Mouse (Mus musculus) cerebellum, postnatal 25 days (tissue): ENCODE results near the gene Zbtb43.

Experiments used
- DNase-seq, 2 experiments: peaks; one replicate each; pipeline ENCODE4 v3.0.0; 2021; ENCODE audit warnings: mixed read lengths in 2 of 2

Gene Zbtb43

DNA sequence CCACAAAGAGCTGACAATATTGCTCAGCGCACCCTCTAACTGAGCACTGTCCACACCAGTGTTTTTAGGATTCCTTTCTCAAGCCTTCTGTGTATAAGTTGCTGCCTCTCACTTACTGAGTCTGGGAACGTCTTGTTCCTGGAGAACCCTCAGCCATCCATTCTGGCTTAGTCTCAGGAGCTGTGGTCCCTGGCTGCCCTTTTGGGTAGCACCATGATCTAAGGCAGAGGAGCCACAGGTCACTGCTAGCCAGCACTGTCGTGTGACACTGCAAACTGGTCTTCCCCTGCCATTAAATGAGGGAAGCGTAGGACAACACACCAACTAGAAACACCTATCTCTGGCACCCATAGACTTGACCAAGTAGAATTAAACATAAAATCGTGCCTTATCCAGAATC, 15.6 kb downstream of the Zbtb43 start:
- no peak for DNase-seq

DNA sequence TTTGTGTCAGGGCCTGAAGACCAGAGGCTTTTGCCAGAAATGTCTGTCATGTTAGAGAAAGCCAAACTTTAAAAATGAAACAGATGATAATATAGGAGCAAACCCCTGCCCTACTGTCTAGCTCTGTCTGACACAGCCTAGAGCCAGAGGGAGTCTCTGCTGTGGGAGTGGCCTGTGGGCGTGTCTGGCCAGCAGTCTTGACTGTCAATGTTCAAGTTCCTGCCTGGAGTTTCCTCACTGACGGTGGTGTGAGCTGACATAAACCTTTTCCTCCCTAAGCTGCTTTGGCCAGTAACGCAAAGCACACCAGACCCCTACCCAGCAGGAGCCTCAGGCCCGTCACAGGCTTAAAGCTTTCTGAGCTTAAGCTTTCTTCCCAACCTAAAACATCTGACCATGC, 16.2 kb downstream of the Zbtb43 start:
- DNase-seq = no peak

DNA sequence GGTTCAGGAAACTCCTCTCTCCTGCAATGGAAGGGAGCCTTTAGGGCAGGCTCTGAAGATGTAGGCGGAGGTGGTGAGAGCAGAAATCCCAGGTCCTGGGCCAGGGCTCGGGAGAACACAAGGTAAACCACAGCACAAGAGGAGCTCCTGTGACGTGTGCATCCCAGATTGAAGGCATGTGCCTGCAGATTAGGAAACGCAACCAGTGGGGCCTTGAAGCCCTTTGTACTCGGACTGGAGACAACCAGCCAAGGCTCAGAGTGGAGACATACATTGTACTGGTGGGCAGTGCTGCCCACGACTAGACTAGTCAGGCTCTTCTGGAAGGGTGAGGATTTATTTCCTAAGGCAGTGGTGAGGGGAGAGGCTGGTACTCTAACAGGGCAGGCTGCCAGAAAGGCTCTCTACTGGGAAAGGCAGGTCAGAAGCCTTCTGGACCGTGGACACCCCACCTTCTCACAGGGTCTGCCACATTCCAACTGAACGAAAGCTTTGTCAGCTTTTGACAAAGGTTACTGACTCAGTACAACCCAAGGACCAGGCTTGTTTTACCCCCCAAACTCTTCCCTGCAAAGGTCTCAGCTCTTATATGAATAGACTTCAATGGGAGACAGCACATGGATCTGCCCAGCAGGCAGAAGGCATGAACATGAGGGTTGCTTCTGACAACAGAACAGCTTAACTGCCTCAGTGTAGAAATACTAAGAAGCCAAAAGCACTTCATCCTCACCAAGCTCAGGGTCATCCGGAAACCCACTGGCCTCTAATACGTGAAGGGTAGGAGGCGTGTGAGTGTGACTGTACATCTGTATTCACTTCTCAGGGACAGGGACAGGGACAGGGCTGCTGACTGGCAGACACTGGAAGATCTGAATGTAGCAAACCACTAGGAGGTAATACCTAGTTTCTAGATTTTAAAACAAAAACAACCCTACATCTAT, 17.1 kb downstream of the Zbtb43 start:
- no peak for DNase-seq

DNA sequence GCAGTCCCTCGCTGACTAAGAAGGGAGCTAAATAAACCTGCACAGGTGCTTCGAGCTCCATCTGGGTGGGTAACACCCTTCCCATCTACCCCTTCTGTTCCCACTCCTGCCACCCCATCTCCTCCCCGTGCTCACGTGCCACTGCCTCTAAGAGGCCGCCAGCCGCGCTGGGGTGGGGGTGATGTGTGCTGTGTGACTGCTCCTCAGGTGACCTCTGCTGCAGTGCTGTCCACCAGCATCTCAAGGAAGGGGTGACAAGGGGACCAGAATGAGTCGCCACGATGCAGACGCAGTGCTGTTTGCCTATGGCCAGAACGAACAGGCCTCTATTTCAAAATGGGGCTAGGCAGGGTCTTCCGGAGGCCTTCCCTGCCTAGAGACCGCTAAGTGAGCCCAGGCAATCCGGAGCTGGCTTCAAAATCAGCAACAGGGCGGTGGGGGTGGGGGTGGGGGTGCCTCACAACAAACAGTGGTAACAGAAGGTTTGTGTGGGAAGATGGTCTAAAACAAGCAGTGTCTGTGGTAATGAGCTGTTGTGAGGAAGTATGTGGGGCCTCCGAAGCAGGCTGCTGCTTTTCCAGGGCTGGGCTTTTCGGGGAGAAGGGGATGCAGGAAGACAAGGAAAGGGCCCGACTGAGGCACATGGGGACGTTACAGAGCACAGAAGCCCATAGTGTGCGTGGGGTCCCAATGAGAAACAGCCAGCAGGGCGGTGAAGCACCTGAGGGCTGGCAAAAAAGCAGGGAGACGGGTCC, 19.1 kb downstream of the Zbtb43 start:
- no peak for DNase-seq

DNA sequence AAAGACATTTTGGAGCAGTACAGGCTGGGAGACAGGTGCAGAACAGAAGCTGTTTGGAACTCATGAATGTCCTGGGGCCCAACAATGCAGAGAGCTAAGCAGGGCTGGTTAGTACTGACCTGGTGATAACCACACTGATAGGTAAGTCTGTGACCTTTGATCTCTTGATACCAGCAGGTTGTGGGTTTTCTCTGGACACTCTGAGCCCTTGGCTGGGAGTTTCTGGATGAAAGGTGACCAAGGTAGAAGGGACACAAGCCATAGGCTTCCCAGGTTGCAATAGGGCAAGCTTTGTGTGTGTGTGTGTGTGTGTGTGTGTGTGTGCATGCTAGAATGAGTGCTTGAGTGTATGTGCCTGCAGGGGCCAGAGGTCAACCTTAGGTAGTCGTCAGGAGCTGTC, 21.6 kb downstream of the Zbtb43 start:
- DNase-seq = no peak

DNA sequence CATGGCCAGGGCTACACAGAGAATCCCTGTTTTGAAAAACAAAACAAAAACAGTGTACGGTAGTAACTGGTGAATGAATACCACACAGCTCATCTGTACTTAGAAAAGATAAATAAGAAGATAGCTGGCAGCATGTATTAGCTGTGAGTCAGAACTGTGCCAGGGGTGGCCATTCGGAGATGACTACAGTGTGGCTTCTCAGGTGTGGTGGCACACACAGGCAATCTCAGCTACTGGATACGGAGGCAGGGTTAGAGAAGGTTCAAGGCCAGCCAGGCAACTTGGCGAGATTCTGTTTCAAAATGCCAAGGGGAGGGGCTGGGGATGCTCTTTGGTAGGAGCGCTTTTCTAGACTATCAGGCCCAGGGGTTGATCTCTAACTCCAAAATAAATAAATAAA, 22.6 kb downstream of the Zbtb43 start:
- no peak for DNase-seq

DNA sequence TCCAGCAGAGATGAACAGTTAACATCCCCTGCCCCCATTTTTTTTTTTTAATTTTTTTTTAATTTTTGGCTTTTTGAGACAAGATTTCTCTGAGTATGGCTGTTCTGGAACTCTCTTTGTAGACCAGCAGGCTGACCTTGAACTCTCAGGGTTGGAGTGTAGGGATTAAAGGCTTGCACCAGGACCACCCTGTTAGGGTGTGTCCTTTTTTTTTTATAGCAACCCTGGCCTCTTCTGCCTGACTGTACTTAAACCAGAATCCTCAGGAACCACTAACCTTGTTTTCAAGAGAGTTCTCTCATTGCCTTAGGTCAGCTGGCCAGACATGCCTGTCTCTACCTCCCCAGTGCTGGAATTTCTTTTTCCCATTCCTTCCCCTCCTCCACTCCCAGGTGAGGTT, 23.5 kb downstream of the Zbtb43 start:
- DNase-seq = no peak

DNA sequence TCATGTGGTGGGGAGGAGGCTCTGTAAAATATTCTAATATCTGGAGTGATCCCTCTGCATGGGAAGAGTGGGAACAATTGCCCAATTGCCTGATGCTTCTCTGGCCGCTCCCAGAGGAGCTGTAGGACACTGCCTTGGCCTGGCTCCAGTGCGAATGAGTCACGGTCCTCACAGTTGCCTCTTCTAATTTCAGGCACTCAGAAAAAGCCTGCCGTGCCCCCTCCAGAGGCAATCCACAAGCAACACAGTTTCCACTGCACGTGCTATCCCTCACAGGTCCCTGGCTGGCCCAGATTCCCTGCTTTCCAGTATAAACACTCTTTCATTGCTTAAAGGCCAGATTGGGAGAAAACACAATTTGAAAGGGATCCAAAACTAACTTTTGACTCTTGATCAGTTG, 24.0 kb downstream of the Zbtb43 start:
- DNase-seq = peak; percentile 86 to 96

DNA sequence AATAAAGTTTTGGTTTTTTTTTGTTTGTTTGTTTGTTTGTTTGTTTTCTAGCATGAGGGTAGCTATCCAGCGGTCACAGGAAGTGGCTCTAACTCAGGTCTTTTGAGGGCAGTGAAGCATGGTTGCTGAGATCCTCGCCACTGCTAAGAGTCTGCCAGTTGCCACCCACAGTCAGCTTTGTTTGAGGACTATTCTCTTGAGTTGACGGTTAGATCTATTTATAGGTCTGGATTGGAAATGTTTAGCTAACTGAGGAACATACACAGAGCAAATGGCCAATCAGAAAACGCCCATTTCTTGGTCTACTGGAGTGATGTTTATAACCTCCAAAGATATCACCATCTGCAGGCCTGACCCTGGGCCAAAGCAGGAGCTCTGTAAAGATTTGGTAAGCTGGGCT, 25.7 kb downstream of the Zbtb43 start:
- DNase-seq = no peak

DNA sequence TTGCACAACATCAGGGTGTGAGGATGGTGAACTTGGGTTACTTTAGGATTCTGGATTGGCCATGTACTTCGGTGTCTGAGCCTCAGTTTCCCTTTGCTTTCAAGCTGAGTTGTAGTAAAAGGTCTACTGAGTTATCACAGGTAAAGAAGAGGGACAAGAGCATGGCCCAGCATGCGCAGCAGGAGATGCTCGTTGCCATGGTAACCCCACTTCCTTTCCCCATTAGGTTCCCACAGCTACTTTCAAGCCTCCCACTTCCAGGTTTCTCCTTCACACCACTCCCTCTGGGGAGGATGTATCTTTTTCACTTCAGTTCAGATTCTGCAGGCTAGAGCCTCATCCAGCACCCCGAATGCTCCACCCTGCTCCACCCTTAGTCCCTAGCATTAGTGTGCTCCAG, 27.5 kb downstream of the Zbtb43 start:
- DNase-seq = no peak

DNA sequence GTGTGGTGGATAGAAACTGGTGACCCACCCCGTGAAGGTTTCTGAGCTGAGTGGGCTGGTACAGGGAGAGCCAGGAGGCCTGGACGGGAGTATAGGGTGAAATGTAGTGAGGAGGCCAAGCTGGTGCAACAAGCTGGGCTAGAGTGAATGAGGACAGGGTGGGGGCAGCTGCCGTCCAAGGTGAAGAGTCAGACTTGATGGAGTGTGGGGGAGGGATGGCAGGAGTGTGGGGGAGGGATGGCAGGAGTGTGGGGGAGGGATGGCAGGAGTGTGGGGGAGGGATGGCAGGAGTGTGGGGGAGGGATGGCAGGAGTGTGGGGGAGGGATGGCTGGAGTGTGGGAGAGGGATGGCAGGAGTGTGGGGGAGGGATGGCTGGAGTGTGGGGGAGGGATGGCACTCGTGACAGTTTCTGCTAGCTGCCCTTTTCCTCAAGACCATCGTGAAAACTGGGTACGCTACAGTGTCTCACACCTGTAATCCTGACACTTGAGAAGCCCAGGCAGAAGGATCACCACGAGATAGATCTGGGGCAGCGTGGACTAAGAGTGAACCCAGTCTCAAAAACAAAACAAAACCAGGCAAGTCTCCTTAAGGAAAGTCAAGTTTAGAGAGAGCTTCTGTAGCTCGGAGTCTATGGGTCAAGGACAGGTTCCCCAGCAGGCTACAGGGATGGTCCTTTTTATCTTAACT, 28.2 kb downstream of the Zbtb43 start:
- no peak for DNase-seq

DNA sequence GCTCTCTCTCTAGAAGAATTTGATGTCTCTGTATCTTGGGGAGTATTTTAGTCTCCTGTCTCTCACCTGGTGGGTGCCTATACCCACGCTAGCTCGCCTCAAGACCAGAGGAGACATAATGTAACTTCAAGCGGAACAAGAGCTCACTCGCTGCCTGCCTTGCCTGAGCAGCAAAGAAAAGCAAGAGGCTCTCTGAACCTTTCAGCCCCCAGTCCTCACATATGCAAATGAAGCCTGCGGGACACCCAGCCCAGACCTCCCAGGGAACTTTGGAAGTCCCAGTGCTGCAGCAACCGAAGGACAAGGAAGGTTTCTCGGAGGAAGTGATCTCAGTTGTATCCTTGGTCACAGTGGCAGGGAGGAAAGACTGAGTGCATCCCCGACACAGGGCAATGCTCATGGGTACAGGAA, 28.9 kb downstream of the Zbtb43 start:
- no peak for DNase-seq

DNA sequence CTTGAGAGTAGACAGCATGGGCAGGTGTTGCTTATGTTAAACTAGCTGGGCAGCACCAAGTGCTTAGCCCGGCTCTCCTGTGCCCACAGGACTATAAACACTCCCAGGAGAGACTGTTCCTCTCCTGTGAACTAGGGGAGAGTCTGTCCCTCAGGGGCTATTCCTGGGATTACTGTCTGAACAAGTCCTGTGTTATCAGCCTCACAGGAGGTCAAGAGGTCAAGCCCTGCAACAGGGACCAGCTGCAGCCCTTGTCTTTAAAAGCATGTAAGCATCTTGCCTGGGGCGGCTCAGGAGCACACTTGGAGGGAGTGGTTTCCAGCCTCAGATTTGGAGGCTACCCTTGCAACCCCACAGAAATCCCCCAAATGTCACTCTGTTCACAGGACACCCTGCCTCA, 30.0 kb downstream of the Zbtb43 start:
- DNase-seq = no peak

DNA sequence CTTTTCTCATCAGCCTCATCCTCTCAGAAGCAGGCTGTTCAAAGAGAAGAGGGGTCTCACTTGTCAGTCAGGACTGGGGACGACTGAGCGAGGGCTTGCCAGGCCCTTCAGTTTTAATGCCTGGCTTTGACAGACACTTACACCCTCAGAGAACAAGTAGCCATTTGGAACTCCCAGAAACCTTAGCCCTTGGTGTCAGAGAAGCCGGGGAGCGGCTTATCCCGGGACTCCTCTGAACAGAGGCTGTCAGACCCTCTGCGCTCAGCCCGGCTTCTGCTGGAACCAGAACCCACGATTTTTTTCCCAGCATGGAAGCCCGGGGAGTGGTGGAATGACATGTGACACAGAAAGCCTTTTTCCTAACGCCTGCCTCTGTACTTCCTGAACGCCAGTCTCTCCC, 31.2 kb downstream of the Zbtb43 start:
- no peak for DNase-seq

DNA sequence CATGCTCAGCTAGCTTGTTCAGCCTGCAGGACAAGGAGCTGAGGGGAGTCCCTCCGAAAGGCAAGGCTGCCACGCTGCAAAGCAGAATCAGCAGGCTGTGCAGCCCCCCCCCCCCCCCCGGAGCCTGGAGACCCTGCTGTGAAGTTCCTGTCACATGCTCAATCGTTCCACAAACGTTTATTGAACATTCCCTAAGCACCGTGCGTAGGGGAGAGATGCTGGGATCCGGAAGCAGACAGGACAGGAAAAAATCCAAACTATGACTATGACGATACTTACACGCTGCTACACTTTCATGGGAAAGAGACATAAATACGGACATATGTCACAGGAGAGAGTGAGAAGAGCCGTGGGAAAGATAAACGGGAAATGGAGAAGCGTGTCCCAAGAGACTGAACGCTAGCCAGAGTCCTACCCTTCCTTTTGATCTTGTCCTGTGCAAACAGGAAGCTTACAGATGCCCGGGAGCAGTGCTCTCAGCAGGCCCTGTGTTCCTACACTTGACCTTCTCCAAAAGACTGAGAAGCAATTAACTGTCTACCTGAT, 32.3 kb downstream of the Zbtb43 start:
- DNase-seq = no peak

DNA sequence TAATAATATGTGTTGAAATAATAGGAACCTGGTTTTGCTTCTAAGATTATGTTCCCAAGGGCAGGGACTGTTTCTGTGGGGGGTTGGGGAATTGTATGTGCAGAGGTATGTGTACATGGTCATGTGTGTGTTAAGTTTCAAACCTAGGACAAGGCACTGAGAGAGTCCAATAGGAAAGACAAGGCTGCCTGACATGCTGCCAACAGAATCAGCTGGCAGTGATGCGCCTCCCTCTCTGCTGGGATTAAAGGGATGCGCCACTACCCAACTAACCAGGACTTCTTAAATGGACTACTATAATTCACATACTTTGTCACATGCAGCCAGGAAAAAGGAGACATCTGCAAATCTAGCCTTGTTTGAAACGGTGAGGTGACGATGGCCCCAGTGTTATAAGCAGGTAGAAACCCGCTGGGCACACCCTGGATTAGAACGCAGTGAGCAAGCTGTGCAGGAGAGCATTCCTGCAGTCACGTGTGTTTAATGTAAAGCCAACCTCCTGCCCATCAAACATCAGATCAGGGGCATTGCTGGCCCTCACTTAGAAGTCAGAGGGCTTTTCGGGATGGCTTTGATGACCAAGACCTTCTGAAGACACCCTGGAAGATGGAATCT, 33.2 kb downstream of the Zbtb43 start:
- peak in 1 of 2 experiments; percentile 55 for DNase-seq

DNA sequence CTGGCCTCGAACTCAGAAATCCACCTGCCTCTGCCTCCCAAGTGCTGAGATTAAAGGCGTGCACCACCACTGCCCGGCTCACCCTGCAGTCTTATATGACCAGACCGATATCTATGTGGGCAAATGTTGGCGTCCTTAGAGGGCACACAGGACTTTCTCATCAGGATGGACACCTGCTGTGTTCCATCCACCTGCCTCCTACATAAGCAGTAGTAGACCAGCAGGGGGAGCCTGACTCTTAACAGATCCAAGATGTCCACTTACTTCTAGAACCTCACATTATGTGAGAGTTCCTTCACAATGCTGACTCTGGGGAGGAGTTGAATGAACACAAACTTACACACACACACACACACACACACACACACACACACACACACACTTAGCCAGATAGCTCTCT, 35.5 kb downstream of the Zbtb43 start:
- peak; percentile 5 to 71 for DNase-seq

DNA sequence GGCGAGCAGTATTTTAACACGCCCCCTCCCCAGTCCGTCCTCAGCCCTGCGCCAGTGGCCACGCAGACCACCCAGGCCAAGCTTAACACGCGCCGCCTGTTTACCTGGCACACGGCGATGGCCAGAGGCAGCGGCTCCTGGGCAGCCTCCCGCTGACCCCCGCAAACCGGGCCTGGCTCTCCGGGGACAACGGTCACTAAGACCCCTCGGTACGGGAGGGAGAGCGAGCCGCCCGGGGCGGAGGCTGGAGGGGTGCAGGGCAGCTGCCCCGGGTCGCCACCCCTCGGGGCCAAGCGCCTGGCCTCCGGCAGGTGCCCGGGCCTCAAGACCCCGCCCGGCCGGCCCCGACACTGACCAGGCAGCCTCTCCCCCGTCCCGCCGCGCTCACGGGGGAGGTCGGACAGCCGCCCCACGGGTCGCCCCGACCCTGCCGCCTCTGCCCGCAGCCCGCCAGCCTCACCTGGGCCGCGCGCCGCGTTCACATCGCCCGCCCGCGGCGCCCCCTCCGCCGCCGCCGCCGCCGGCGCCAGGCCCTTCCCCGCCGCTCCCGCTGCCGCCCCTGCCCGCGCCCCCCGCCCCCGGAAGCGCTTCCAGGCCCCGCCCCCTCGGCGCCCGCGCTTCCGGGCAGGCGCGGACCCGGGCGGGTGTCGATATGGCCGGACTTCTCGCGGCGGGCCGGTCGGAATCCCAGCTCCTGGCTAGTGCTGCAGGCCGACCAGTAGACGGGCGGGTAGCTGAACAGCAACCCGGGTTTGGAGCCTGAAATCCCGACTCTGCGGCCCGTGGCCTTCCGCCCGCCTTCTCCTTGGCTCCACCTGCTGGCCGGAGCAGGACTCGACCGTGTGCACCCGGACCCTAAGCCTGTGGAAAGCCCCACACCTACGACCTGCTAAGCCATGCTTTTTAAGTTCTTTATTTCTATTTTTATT, 37.3 kb downstream of the Zbtb43 start, which contains the start of gene Zbtb34:
Zbtb34 (minus strand) TSS at position 554 of the 929 bp plus-strand sequence.
- peak; percentile 69 to 81 for DNase-seq

DNA sequence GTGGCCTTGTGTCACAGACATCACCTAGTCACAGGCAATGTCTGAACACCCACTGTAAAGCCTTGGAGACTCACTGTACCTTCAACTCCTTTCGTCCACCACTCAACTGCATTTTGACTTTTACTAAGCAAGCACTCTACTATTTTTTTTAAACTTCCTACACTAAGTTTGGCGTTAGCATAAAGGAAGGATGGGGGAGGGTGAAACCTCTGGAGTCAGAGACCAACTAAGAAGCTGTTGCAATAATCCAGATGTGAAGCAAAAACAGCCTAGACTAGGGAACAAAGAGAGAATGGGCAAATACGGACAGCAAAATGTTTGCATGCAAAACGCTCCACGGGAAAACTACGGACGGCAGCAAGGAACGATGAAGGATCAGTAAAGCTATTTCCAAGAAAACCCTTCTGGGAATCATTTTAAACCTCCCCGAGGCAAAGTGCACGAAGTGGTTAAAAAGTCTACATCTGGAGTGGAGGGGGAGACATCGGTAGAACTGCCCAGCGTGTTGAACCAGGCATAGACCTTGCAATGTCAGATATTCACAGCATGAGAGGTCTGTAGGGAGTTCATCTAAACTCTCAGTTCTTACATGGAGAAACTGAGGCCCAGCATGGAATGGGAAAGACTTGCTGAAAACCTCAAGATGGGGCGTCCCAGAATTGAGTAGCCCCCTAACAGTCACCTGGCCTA, 38.1 kb downstream of the Zbtb43 start:
- no peak for DNase-seq

DNA sequence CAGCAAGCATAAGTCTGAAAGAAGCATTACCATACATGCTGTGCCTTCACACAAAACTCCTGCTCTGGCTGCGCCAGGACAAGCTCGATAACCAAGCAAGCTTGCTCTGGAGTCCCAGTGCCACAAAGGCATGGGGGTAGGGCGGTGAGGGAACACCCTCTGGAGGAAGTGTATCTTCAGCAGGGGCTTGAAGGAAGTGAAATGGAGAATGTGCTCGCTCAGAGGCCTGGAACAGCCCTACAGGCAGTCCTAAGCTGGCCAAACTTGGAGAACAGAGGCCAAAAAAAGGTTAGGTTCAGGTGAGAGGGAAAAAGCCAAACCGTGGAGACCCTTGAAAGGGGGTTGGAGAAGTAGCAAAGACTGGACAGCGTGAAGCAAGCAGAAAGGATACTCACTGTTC, 39.0 kb downstream of the Zbtb43 start:
- DNase-seq = peak in 1 of 2 experiments; percentile 10
